Mouse (Mus musculus): Measurements from ENCODE around the gene 5730596B20Rik. TPM values are rescaled to one million over a fixed set of nuclear protein-coding genes. Genes with fewer than 3 reads are reported as not detected.

Gene 5730596B20Rik
- polyA plus RNA-seq, 1 experiment, result 0.07 TPM

- H3K79me3 ChIP-seq (ENCODE audit: low read depth), result no peaks in the 10 kb centered on the region
- TF ChIP-seq MYOD1 (IDR thresholded peaks at IDR 0.05; ENCODE audit: control insufficient read depth, insufficient read length, low read depth) (no peak), CEBPB (IDR thresholded peaks at IDR 0.05; ENCODE audit: low read depth) (no peak), MAX (IDR thresholded peaks at IDR 0.05) (no peak), USF1 (IDR thresholded peaks at IDR 0.05; ENCODE audit: low read depth) (no peak), MYOG (IDR thresholded peaks at IDR 0.05; ENCODE audit: control insufficient read depth, extremely low read depth, insufficient read length) (no peak), FOSL1 (IDR thresholded peaks at IDR 0.05; ENCODE audit: insufficient read depth, low read length, poor library complexity, severe bottlenecking) (no peak), CTCF (IDR thresholded peaks at IDR 0.05; ENCODE audit: control insufficient read depth, insufficient read depth, insufficient read length) (no peak)
- H3K36me3 ChIP-seq (ENCODE audit: control insufficient read depth, insufficient read depth), result peaks cover 3% of the 10 kb centered on the region
- no peak overlapping the region for H3ac ChIP-seq (ENCODE audit: control insufficient read depth, insufficient read length, low read depth)
- H3K4me3 ChIP-seq (ENCODE audit: insufficient read depth, poor library complexity, severe bottlenecking), result no peak overlapping the region
- H3K27me3 ChIP-seq (ENCODE audit: control insufficient read depth, insufficient read depth, insufficient read length), result no peaks in the 10 kb centered on the region
- no peaks in the 10 kb centered on the region for H3K79me2 ChIP-seq (ENCODE audit: control insufficient read depth, insufficient read depth)
Observed at GRCm38 (mm10) chr6:52170898-52171223, 6.4 kb upstream of the 5730596B20Rik start.

- Histone ChIP-seq H3K27me3 (ENCODE audit: control insufficient read depth, insufficient read depth, insufficient read length) (no peaks in the 10 kb centered on the region), H3K36me3 (ENCODE audit: control insufficient read depth, insufficient read depth) (peaks cover 3% of the 10 kb centered on the region), H3K79me2 (ENCODE audit: control insufficient read depth, insufficient read depth) (no peaks in the 10 kb centered on the region), H3ac (ENCODE audit: control insufficient read depth, insufficient read length, low read depth) (no peak overlapping the region), H3K79me3 (ENCODE audit: low read depth) (no peaks in the 10 kb centered on the region), H3K4me3 (ENCODE audit: insufficient read depth, poor library complexity, severe bottlenecking) (no peak overlapping the region)
- TF ChIP-seq FOSL1 (IDR thresholded peaks at IDR 0.05; ENCODE audit: insufficient read depth, low read length, poor library complexity, severe bottlenecking) (no peak), MAX (IDR thresholded peaks at IDR 0.05) (no peak), MYOG (IDR thresholded peaks at IDR 0.05; ENCODE audit: control insufficient read depth, extremely low read depth, insufficient read length) (no peak), MYOD1 (IDR thresholded peaks at IDR 0.05; ENCODE audit: control insufficient read depth, insufficient read length, low read depth) (no peak), CEBPB (IDR thresholded peaks at IDR 0.05; ENCODE audit: low read depth) (no peak), CTCF (IDR thresholded peaks at IDR 0.05; ENCODE audit: control insufficient read depth, insufficient read depth, insufficient read length) (no peak)
Observed at GRCm38 (mm10) chr6:52171331-52171730, 6.0 kb upstream of the 5730596B20Rik start.

- TF ChIP-seq USF1 (IDR thresholded peaks at IDR 0.05; ENCODE audit: low read depth) (no peak), MYOD1 (IDR thresholded peaks at IDR 0.05; ENCODE audit: control insufficient read depth, insufficient read length, low read depth) (no peak), CEBPB (IDR thresholded peaks at IDR 0.05; ENCODE audit: low read depth) (no peak), CTCF (IDR thresholded peaks at IDR 0.05; ENCODE audit: control insufficient read depth, insufficient read depth, insufficient read length) (no peak), FOSL1 (IDR thresholded peaks at IDR 0.05; ENCODE audit: insufficient read depth, low read length, poor library complexity, severe bottlenecking) (no peak), MYOG (IDR thresholded peaks at IDR 0.05; ENCODE audit: control insufficient read depth, extremely low read depth, insufficient read length) (no peak), MAX (IDR thresholded peaks at IDR 0.05) (no peak)
- H3ac ChIP-seq (ENCODE audit: control insufficient read depth, insufficient read length, low read depth), result no peak overlapping the region
- H3K27me3 ChIP-seq (ENCODE audit: control insufficient read depth, insufficient read depth, insufficient read length), result no peaks in the 10 kb centered on the region
- peaks cover 3% of the 10 kb centered on the region for H3K36me3 ChIP-seq (ENCODE audit: control insufficient read depth, insufficient read depth)
- H3K79me2 ChIP-seq (ENCODE audit: control insufficient read depth, insufficient read depth), result no peaks in the 10 kb centered on the region
- H3K79me3 ChIP-seq (ENCODE audit: low read depth), result no peaks in the 10 kb centered on the region
- no peak overlapping the region for H3K4me3 ChIP-seq (ENCODE audit: insufficient read depth, poor library complexity, severe bottlenecking)
Observed at GRCm38 (mm10) chr6:52171938-52172337, 5.4 kb upstream of the 5730596B20Rik start.

GRCm38 (mm10) chr6:52172501-52172900, 4.8 kb upstream of the 5730596B20Rik start:
- no peak for TF ChIP-seq CTCF (IDR thresholded peaks at IDR 0.05; ENCODE audit: control insufficient read depth, insufficient read depth, insufficient read length)
- TF ChIP-seq USF1 (IDR thresholded peaks at IDR 0.05; ENCODE audit: low read depth), result no peak
- no peak for TF ChIP-seq MYOD1 (IDR thresholded peaks at IDR 0.05; ENCODE audit: control insufficient read depth, insufficient read length, low read depth)
- no peak for TF ChIP-seq MAX (IDR thresholded peaks at IDR 0.05)
- TF ChIP-seq MYOG (IDR thresholded peaks at IDR 0.05; ENCODE audit: control insufficient read depth, extremely low read depth, insufficient read length), result no peak
- no peak for TF ChIP-seq FOSL1 (IDR thresholded peaks at IDR 0.05; ENCODE audit: insufficient read depth, low read length, poor library complexity, severe bottlenecking)
- no peak for TF ChIP-seq CEBPB (IDR thresholded peaks at IDR 0.05; ENCODE audit: low read depth)

GRCm38 (mm10) chr6:52173648-52174047, 3.6 kb upstream of the 5730596B20Rik start:
- TF ChIP-seq MYOD1 (IDR thresholded peaks at IDR 0.05; ENCODE audit: control insufficient read depth, insufficient read length, low read depth), result no peak
- TF ChIP-seq FOSL1 (IDR thresholded peaks at IDR 0.05; ENCODE audit: insufficient read depth, low read length, poor library complexity, severe bottlenecking), result no peak
- TF ChIP-seq CEBPB (IDR thresholded peaks at IDR 0.05; ENCODE audit: low read depth), result no peak
- TF ChIP-seq USF1 (IDR thresholded peaks at IDR 0.05; ENCODE audit: low read depth), result no peak
- TF ChIP-seq MYOG (IDR thresholded peaks at IDR 0.05; ENCODE audit: control insufficient read depth, extremely low read depth, insufficient read length), result no peak
- no peak for TF ChIP-seq MAX (IDR thresholded peaks at IDR 0.05)
- no peak for TF ChIP-seq CTCF (IDR thresholded peaks at IDR 0.05; ENCODE audit: control insufficient read depth, insufficient read depth, insufficient read length)
- no peaks in the 10 kb centered on the region for H3K27me3 ChIP-seq (ENCODE audit: control insufficient read depth, insufficient read depth, insufficient read length)

More at GRCm38 (mm10) chr6:52172501-52172900, 4.8 kb upstream of the 5730596B20Rik start:
- H3ac ChIP-seq (ENCODE audit: control insufficient read depth, insufficient read length, low read depth), result no peak overlapping the region
- no peak overlapping the region for H3K4me3 ChIP-seq (ENCODE audit: insufficient read depth, poor library complexity, severe bottlenecking)
- no peaks in the 10 kb centered on the region for H3K27me3 ChIP-seq (ENCODE audit: control insufficient read depth, insufficient read depth, insufficient read length)
- no peaks in the 10 kb centered on the region for H3K79me3 ChIP-seq (ENCODE audit: low read depth)
- no peaks in the 10 kb centered on the region for H3K79me2 ChIP-seq (ENCODE audit: control insufficient read depth, insufficient read depth)
- peaks cover 3% of the 10 kb centered on the region for H3K36me3 ChIP-seq (ENCODE audit: control insufficient read depth, insufficient read depth)

More at GRCm38 (mm10) chr6:52173648-52174047, 3.6 kb upstream of the 5730596B20Rik start:
- H3K79me2 ChIP-seq (ENCODE audit: control insufficient read depth, insufficient read depth), result no peaks in the 10 kb centered on the region
- H3K36me3 ChIP-seq (ENCODE audit: control insufficient read depth, insufficient read depth), result no peaks in the 10 kb centered on the region
- H3ac ChIP-seq (ENCODE audit: control insufficient read depth, insufficient read length, low read depth), result no peak overlapping the region
- no peaks in the 10 kb centered on the region for H3K79me3 ChIP-seq (ENCODE audit: low read depth)
- no peak overlapping the region for H3K4me3 ChIP-seq (ENCODE audit: insufficient read depth, poor library complexity, severe bottlenecking)
